Mouse (Mus musculus): ENCODE data around the gene Dgat2.

Dgat2 gene

DNA sequence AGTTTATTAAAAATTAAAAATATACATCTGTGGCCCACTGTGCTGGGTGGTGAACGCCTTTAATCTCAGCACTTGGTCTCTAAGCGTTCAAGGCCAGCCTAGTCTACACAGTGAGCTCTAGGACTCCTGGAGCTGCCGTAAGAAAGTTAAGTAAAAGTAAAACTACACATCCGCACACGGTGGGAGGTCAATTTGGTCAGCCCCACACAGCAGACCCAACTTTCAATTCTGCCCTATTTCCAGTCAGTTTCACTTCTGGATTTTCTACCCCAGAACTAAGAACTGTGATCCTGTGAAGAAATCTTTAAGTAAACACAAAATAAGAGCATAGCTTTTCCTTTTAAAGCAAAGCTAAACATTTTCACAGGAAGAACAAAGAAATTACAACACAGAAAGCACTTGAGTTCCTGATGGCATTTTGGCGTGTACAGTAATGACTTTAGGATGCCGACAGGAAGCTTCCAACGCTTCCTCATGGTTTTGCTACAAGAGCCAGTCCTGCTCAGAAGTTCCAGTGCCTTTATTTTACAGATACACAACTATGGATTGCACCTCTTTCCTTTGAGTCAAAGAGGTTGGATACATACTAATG is 48.6 kb downstream of the Dgat2 start:
- DNase-seq: no peak

DNA sequence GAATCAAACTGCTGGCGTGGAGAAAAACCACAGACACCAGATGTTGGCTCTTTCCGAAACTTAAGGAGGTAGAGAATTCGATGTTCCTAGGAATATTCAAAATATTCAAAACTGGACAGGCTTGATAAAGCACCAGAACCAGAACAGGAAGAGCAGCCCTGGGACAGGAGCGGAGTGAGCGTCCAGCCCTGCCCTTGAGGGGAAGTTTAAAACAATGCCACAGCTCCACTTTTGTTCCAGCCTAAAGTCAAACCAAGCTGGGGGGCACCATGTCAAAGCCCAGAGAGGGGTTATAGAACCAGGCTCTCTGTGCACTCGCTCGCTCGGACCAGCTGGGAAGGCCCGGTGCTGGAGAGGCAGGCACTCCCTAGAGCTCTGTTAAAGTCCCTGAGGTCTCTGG is 49.9 kb downstream of the Dgat2 start:
- no peak for DNase-seq

DNA sequence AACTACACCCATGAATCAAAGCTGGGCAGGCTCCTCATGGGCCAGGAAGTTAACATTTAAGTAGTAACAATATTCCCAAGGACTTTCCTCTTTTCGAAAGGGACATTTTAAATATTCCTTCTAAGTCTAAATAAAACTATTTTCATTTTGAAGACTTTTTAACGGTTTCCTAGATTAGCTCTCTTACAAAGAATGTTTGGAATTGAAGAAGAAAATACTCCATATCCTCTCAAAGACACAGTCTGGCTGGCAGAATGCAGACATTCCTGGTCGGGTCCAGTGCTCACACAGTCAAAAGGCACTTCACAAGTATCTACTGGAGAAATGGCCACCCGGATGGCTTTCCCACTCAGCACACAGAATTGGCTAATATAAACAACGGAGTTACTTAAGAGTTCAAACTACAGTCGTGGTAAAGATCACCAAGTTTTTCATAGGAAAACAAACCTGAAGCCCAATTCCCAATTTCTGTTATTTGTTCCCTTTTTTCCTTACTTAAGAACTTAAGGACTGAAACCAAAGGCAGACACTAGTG is 50.6 kb downstream of the Dgat2 start:
- no peak for DNase-seq

DNA sequence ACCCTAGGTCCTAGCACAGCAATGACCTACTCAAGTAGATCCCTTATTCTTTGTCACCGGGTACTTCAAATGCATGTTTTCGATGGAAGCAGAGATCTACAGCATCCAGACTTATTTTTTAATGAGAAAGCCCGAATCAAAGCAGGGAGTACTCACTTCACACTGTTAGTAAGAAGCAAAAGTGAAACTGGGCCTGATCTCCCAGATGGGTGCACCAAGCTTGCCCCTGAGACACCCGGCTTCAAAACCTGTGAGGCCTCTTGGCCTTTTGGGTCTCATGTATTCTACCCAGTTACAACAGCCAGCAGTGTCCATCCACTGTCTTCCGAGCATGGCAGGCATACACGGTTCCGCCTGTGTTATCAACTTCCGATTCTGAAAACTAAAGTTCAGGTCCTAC is 53.6 kb downstream of the Dgat2 start:
- no peak for DNase-seq

DNA sequence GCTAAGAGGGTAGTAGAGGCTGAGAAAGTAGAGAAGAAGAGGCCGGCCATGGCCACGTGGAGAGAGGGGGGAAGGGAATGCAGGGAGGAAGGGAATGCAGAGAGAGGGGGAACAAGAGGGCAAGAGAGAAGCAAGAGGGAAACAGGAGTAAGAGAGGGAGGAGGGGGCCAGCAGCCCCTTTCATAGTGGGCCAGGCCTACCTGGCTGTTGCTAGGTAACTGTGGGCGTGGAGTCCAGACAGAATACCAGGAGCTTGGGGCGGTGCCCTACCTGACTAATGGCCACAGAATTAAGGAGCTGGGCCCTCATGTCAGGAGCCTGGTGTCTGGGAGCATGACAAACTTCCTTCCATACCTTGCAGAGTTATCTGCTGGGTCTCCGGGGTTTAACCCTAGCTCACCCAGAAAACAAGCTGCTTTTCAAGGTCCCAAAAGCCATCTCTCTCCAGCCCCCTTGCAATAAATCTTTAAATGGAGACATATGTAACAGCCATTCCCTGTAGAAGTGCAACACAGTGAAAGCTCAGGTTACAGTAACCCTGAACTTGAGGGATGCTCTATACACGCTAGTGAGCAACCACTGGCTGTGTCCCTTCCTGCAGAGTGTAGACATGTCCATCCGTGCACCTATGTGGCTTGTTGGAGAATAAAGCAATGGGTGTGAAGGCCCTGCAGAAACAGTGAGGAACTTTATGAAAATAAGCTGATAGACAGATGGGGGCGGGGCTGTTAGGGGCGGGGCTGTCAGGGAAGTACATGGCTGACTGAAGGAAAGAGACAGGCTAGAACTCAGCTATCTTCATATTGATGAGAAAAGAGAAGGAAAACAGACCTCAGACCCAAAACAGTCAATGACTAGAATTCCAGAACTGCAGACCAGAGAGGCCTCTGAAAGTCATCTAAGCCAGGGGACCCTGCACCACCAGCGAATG is 54.2 kb downstream of the Dgat2 start:
- no peak for DNase-seq

DNA sequence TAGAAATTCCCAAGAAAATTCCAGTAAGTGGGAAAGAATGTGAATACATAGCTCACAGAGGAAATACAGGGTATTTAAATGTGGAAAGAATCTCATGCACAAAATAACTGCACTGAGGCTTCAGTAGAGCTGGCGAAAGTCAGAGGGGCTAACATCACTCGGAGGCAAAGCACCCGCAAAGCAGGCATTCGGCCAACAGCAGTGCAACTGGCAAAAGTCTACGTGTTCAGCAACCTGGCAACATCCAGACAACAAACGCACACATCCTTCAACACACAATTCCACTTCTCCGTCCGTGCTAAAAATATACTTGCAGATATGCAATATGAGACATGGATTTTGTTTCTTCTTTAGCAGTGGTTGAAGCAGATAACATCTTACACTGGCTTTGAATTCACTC is 56.5 kb downstream of the Dgat2 start:
- no peak for DNase-seq

DNA sequence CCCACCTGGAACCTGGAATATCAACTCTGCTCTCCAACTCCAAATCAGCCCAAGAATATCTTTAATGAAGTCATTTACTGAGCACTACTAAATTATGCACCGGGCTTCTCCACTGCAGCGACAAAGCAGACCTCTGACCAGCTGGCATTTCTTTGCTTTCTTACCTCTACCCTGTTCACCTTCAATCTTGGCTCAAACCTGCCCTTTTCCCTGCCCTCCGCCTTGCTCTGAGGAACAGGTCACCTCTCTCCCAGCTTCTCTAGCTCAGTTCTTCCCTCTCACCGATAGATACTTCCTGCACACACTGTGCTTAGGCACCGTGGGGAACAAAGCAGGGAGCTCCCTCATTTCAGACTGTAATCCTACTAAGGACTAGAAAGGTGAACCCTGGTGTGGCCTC is 59.9 kb downstream of the Dgat2 start:
- no peak for DNase-seq

DNA sequence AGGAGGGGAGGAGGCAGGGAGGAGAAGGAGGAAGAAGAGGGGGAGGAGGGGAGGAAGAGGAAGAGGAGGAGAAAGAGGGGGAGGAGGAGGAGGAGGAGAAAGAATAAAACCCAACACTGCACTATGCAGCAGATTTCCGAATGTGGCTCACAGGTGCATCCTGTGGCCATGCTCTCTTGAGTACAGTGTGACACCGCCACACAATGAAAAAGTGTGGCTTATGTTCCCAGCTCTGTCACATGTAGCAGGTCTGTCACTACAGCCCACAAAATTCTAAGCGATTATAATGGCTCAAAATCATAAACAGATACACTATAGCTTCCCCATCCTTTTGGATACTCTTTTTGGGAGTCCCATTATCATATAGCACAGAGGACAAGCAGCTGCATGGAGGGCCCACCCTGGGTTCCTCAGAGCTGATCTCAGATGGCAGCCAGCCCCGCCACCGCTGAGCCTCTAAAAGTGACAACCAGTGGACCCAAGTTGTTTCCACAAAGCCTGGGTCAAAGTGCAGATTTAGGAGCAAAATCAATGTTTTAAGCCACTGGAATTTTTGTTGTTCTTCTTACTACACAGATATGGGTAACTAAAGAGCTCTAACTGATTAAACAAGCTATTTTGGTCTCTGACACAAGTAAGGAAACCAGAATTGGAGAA is 61.5 kb downstream of the Dgat2 start:
- DNase-seq: peak; percentile 44 to 67

DNA sequence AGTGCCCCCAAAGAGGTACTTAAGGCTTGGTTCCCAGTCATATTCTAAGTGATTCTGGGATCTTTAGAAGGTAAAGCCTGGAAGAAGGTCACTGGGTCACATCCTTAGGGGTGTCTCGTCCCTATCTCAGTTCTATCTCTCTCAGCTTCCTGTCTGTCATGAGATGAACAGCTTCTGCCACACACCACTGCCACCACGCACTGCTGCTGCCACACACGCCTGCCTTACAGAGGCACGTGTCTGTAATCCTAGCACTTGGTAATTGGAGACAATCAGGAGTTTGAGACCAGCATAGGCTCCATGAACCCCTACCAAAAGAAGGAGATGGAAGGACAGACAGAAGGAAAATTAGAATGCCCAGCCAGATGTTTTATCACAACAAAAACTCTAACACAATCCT is 62.4 kb downstream of the Dgat2 start:
- no peak for DNase-seq

DNA sequence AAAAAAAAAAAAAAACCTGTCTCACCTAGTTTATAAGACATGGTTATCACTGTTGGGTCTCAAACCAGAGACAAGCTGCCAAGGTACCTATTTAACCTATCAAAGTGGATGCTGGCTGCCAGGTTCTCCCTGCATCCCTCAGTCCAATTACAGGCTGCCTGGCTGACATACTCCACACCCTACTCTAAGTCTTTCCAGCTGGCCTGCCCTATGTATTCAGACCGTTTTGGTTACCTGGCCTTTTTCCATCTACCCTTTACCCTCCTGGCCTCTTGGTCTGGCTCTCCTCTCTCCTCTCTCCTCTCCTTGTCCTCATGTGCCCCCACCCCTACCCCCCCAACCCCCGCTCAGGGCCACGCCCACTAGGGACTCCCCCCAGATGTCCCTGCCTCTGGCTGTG is 65.7 kb downstream of the Dgat2 start:
- DNase-seq: no peak

DNA sequence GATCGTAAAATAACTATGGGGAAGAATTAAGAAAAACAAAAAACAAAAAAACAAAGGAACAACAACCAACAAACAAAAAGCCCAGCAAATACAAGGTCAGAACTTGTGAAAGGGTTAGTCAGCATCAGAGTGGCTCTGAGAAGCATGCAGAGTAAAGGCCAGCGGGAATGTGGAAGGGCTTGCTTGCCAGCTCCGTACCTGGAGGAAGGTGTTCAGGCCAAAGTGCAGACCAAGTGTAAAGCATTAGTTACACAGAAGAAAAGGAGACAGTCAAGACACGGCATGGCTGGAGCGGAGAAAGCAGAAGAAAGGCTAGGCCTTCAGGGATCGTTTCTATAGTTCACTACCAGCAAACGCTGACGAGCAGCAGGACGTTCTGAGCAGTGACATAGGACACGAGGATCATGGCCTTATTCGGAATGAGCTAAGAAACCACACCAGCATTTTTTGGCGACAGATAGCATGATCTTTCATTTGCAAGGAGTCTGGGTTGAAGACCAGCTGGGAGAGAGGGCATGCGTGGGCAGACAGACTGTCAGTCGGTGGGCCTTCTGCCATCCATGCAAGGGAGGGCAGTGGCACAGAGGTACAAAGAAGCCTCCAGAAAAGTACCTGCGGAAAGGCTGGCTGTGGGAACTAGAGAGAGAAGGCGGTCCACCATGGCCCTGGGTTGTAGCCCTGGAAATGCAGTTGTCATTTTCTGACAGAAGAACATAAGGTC is 68.4 kb downstream of the Dgat2 start:
- no peak for DNase-seq

DNA sequence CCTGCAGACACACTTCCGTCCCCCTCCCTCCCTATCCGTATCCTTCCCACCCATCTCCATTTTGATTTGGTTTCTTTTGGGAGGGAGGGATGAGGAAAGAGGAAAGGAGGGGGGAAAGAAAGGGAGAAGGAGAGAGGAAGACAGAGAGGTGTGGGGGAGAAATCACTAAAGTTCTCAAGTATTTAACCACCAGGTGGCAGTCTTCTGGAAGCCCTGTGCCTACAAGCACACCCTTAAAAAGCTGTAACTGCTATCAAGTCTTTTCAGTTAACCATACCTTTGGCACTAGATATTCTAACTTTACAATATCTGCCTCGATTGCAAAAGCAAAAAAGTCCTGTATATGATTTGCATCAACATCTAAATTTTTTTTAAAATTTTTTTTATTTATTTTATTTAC is 75.0 kb downstream of the Dgat2 start:
- DNase-seq: no peak

DNA sequence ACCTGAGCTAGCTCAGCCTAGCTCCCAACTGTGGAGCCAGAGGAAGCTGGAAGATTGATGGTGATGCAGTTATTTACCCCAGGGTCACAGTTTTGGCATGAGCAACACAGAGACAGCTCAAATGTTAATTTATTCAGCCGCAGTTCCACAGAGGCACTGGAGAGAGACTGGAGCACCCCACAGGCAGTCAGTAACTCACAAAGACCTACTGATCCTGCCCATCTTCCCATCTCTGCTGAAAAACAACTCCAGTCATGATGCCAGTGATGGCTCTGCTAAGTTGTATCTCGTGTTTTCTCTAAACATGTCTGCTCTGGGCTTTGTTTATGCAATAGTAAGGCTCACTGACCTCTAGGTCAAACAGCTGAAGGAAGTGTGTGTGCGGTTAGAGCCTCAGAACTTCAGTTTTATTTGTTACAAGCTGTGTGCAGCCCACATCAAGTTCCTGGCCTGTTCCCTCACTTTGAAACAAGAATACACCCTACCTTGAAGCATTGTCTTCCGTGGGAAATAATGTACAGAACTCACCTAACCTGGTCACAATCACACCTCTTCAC is 75.7 kb downstream of the Dgat2 start:
- no peak for DNase-seq
